Mouse (Mus musculus) heart, adult 2 months (tissue): Measurements from ENCODE around the gene Gls2. TPM values are rescaled to one million over a fixed set of nuclear protein-coding genes. Genes with fewer than 3 reads are reported as not detected.
"Not testable (repeated sequence)": the region's sequence is repeated elsewhere in the genome, so short reads cannot be mapped to it uniquely, and the experiment has no call there.

Source experiments
- DNase-seq, 2 experiments: peaks; one replicate each; pipeline ENCODE4 v3.0.0; 2021
- H3K27ac ChIP-seq: fragments of 200-600 bp; 2 replicates; pipeline ENCODE4 v1.8.1; 2022
- H3K27me3 ChIP-seq: fragments of 200-500 bp; 2 replicates; pipeline ENCODE4 v1.6.1; 2012; ENCODE audit warnings: mild to moderate bottlenecking, low read length, inconsistent platforms, mixed read lengths; ENCODE audit not compliant: control insufficient read depth, insufficient read depth
- H3K36me3 ChIP-seq: fragments of 200-500 bp; 2 replicates; pipeline ENCODE4 v1.6.1; 2012; ENCODE audit warnings: low read length, inconsistent platforms; ENCODE audit not compliant: control insufficient read depth, insufficient read depth
- H3K4me1 ChIP-seq: fragments of 200-500 bp; 2 replicates; pipeline ENCODE4 v1.6.1; 2011; ENCODE audit warnings: low read length; ENCODE audit not compliant: control insufficient read depth, insufficient read depth
- H3K4me3 ChIP-seq: fragments of 200-600 bp; 2 replicates; pipeline ENCODE4 v1.8.1; 2022
- H3K79me2 ChIP-seq: fragments of 200-500 bp; replicated peaks from 2 replicates; pipeline ENCODE4 v1.6.1; 2012; ENCODE audit warnings: mild to moderate bottlenecking, inconsistent platforms, low read length, moderate library complexity, mixed read lengths; ENCODE audit not compliant: control insufficient read depth, insufficient read depth
- H3K9ac ChIP-seq: fragments of 200-500 bp; 2 replicates; pipeline ENCODE4 v1.6.1; 2012; ENCODE audit warnings: low read depth, mild to moderate bottlenecking, control low read depth, inconsistent platforms, low read length, mixed read lengths
- CTCF ChIP-seq: fragments of 200-600 bp; IDR thresholded peaks from 2 replicates; pipeline ENCODE4 v1.8.1; 2022; ENCODE audit warnings: antibody characterized with exemption, mild to moderate bottlenecking, moderate library complexity
- EP300 ChIP-seq: fragments of 200-500 bp; IDR thresholded peaks from 2 replicates; pipeline ENCODE4 v1.6.1; 2011; ENCODE audit warnings: low read depth, low read length, control low read depth; ENCODE audit not compliant: insufficient read depth
- POLR2A ChIP-seq: fragments of 200-500 bp; IDR thresholded peaks from 2 replicates; pipeline ENCODE4 v1.6.1; 2011; ENCODE audit warnings: mild to moderate bottlenecking, low read depth, low read length, control low read depth; ENCODE audit not compliant: insufficient read depth
- WGBS: fragments of 180-500 bp; shearing (Covaris S2); methylation state at CpG from one replicate; pipeline ENCODE4 v1.1.7; 2018; 5-methylcytosine and 5-hydroxymethylcytosine counted together
- intact Hi-C: fragments of 180-260 bp; cut with DNase I; formaldehyde crosslinking; loops from one replicate; pipeline ENCODE4 v1.15.1; 2025
- polyA plus RNA-seq: library from polyadenylated mRNA; depleted of rRNA; stranded (reverse); fragments of >200 nt; gene quantifications from 2 replicates; pipeline ENCODE4 v1.2.3, GENCODE M21; 2012
- total RNA-seq, 2 experiments: library from RNA; stranded (reverse); gene quantifications; 2 replicates each; pipeline ENCODE4 v1.2.3; 2021

Gls2 gene
- total and polyA plus RNA-seq, 3 experiments = 0.75 to 1.00 (median 0.78) TPM

GRCm38 (mm10) chr10:128210131-128210530 is 15.9 kb downstream of the Gls2 start:
- no peak overlapping the region for H3K27ac ChIP-seq
- peaks cover 3% of the 10 kb centered on the region for H3K4me1 ChIP-seq
- TF ChIP-seq POLR2A (no peak), CTCF (no peak), EP300 (no peak)
- 70% methylated on average over 2 of the region's 2 CpGs for WGBS
- intact Hi-C loops = loop anchor here (2.0 kb wide), 1 partner anchor 15 kb away; the partner anchor contains the start of gene Gls2
- no peak overlapping the region for H3K9ac ChIP-seq
- H3K79me2 ChIP-seq = no peaks in the 10 kb centered on the region
- no peaks in the 10 kb centered on the region for H3K36me3 ChIP-seq
- H3K27me3 ChIP-seq = no peaks in the 10 kb centered on the region; the same call in 1 of the 2 replicates
- H3K4me3 ChIP-seq = no peak overlapping the region
- DNase-seq = no peak

GRCm38 (mm10) chr10:128210954-128211353 is 16.7 kb downstream of the Gls2 start:
- intact Hi-C loops = loop anchor here (2.0 kb wide), 1 partner anchor 16 kb away; the partner anchor contains the start of gene Gls2
- no peaks in the 10 kb centered on the region for H3K36me3 ChIP-seq
- TF ChIP-seq CTCF (no peak), EP300 (no peak), POLR2A (no peak)
- no peaks in the 10 kb centered on the region; the same call in 1 of the 2 replicates for H3K27me3 ChIP-seq
- peak overlapping the region; percentile 56 for H3K9ac ChIP-seq
- no peaks in the 10 kb centered on the region for H3K79me2 ChIP-seq
- peak overlapping the region; percentile 61 for H3K4me3 ChIP-seq
- DNase-seq = peak in 1 of 2 experiments; percentile 34
- 13% methylated on average over 14 of the region's 14 CpGs for WGBS
- H3K4me1 ChIP-seq = peaks cover 3% of the 10 kb centered on the region
- peak overlapping the region; percentile 69 for H3K27ac ChIP-seq

- Histone ChIP-seq H3K4me3 (peak within 1 kb of the TSS; percentile 61), H3K9ac (peak within 1 kb of the TSS; percentile 56), H3K36me3 (no peaks in the 10 kb centered on the region), H3K27ac (peak within 1 kb of the TSS; percentile 69), H3K27me3 (no peaks in the 10 kb centered on the region; the same call in 1 of the 2 replicates), H3K79me2 (no peaks in the 10 kb centered on the region), H3K4me1 (peaks cover 3% of the 10 kb centered on the region)
- TF ChIP-seq CTCF (peak; percentile 53), POLR2A (peak; percentile 88), EP300 (0 out of 2 replicates have a peak, but pooled peaks have one; percentile 30)
- DNase-seq = peak; percentile 90 to 91
- WGBS = under 1% methylated on average over 30 of the region's 30 CpGs
- intact Hi-C loops = loop anchor here (2.0 kb wide), 1 partner anchor 17 kb away; the partner anchor contains the start of gene Gls2
Observed at GRCm38 (mm10) chr10:128211390-128212108, 17.3 kb downstream of the Gls2 start, which contains the start of gene Spryd4. TSS of gene Spryd4 (minus strand) at chr10:128211807.

DNA sequence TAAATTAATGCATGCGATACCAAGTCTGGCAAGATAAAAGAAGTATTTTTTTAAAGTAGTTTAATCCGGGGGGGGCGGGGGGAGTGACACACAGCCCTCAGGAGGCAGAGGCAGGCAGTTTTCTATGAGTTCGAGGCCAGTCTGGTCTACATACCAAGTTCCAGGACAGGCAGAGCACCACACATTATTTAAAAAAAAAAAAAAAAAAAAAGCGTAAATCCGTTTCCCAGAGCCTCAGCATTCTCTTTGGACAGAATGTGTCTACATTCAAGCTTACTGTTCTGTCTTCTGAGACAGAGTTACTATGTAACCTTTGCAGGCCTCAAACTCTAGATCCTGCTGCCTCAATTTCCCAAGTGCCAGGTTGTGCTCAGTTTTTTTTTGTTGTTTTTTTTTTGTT is 17.9 kb downstream of the Gls2 start:
- Histone ChIP-seq H3K79me2 (no peaks in the 10 kb centered on the region), H3K9ac (no peak overlapping the region), H3K4me1 (peaks cover 3% of the 10 kb centered on the region), H3K4me3 (peak overlapping the region; percentile 61), H3K27ac (peak overlapping the region; percentile 69), H3K27me3 (no peaks in the 10 kb centered on the region; the same call in 1 of the 2 replicates), H3K36me3 (no peaks in the 10 kb centered on the region)
- DNase-seq = no peak
- TF ChIP-seq POLR2A (no peak), EP300 (no peak), CTCF (no peak)
- WGBS = 34% methylated on average over 6 of the region's 6 CpGs
- intact Hi-C loops = no loop called here

GRCm38 (mm10) chr10:128212871-128213323 is 18.6 kb downstream of the Gls2 start:
- intact Hi-C loops = loop anchor here (1.0 kb wide), 2 partner anchors 19 to 71 kb away; partner anchors contain the start of gene Timeless
- Histone ChIP-seq H3K27ac (peak overlapping the region; percentile 2; the same call in 1 of the 2 replicates), H3K27me3 (no peaks in the 10 kb centered on the region; the same call in 1 of the 2 replicates), H3K79me2 (no peaks in the 10 kb centered on the region), H3K4me3 (peak overlapping the region; percentile 50), H3K36me3 (no peaks in the 10 kb centered on the region), H3K9ac (peak overlapping the region; percentile 66), H3K4me1 (peaks cover 3% of the 10 kb centered on the region)
- peak; percentile 54 to 61 for DNase-seq
- 1% methylated on average over 18 of the region's 18 CpGs for WGBS
- peak; percentile 87 for TF ChIP-seq CTCF
- TF ChIP-seq EP300 = peak; percentile 29; the same call in 1 of the 2 replicates
- TF ChIP-seq POLR2A = no peak

DNA sequence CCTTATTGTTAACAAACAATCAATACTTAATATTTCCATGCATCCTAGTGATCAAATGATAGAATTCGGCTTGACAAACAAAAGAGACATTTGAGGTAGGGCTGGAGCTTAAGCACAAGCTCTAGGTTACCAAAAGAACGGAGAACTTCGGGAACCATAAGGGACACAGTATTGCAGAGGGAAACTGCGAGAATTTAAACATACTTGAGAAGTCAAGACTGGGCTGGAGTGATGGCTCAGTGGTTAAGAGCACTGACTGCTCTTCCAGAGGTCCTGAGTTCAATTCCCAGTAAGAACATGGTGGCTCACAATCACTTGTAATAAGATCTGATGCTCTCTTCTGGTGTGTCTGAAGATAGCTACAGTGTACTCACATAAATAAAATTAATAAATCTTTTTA is 19.9 kb downstream of the Gls2 start:
- H3K4me3 ChIP-seq, H3K4me1 ChIP-seq, H3K9ac ChIP-seq, H3K27me3 ChIP-seq, H3K79me2 ChIP-seq, intact Hi-C loops, H3K36me3 ChIP-seq, H3K27ac ChIP-seq, DNase-seq: not testable (repeated sequence)
- 90% methylated on average over 4 of the region's 4 CpGs for WGBS
